Mouse (Mus musculus): ENCODE data around the gene Cluh.

Gene Cluh

DNA sequence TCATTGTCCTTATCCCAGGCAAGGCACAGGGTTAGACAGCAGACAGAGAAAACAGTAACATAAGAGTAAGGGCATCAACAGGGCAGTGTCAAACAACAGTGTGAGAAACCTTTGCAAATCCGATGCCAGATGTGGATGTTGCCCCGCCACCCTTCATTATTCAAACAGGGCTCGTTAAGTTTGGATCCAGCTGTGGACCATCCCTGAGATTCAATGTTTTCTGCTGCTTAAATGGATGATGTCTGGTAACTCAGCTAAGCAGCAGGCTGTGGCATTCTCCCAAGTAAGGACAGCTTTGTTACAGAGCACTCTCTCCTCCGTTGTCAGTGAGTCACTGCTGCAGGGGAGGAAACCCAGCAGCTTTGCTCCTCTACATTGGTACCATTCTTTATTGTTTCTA, 25.9 kb downstream of the Cluh start:
- no peak for DNase-seq

GRCm38 (mm10) chr11:74692151-74692550, 42.9 kb downstream of the Cluh start:
- DNase-seq, result no peak

- no peak for DNase-seq
These were observed 50.2 kb downstream of the Cluh start for GRCm38 (mm10) chr11:74699505-74699904.

DNA sequence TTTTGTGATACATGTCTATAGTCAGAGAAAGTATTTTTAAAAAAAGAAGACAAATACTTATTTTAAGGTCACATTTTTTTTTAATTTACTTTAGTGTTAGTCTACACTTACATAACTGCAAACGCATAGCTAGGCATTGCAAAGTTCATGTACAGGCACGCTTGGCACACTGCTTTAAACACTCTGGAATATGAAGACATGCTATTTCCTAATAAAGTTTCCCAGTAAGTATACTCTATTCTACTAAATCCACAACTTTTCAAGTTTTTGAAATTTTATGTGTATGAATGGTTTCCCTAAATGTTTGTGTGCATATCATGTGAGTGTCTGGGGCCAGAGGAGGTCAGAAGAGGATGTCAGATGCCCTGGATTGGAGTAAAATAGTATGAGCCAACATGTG, 54.8 kb downstream of the Cluh start:
- DNase-seq, result no peak

DNA sequence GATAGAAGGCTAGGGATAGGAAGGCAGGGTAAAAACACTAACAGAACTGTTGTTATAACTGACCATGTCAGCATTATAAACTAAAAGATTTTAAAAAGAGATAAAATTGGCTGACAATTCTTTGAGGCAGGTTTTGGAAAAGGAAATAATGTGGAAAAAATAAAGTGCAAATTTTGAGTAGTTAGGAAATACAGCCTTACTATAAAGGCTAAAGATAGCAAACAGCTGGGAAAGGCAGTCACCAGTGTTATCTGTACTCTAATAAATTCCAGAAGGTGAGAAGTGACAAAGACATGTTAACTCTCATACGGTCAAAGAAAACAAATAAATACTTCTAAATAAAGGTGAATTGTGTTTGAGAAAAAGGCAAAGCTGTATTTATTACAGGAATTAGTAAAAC, 59.5 kb downstream of the Cluh start:
- no peak for DNase-seq

GRCm38 (mm10) chr11:74710671-74711070, 61.4 kb downstream of the Cluh start:
- no peak for DNase-seq

- DNase-seq, result peak; percentile 25
These were observed 66.8 kb downstream of the Cluh start for GRCm38 (mm10) chr11:74715971-74716525.

All from kidney, adult 9 months (tissue).